Mouse (Mus musculus): ENCODE results near the gene Fas.
A peak's percentile ranks its signal among the peaks of the same experiment; 100 is the strongest.

Gene Fas

GRCm38 (mm10) chr19:34353291-34353805, 62.9 kb downstream of the Fas start:
- no peak for DNase-seq (ENCODE audit: low spot score in 2 of 2)

GRCm38 (mm10) chr19:34362639-34363038, 72.2 kb downstream of the Fas start:
- no peak for DNase-seq (ENCODE audit: low spot score in 2 of 2)

GRCm38 (mm10) chr19:34369551-34369950, 79.1 kb downstream of the Fas start:
- no peak for DNase-seq (ENCODE audit: low spot score in 2 of 2)

- peak; percentile 17 to 48 for DNase-seq (ENCODE audit: low spot score in 2 of 2)
Measured at GRCm38 (mm10) chr19:34370397-34370796, 79.9 kb downstream of the Fas start.
